Mouse (Mus musculus) CD8-positive naive resting alpha-beta T cell, adult 2 months (primary cell): ENCODE results near the gene Rsph14.

Source experiments
- DNase-seq, 2 experiments: peaks; one replicate each; pipeline ENCODE4 v3.0.0; 2022; ENCODE audit warnings: low read depth in 2 of 2, low spot score in 2 of 2

Gene Rsph14

DNA sequence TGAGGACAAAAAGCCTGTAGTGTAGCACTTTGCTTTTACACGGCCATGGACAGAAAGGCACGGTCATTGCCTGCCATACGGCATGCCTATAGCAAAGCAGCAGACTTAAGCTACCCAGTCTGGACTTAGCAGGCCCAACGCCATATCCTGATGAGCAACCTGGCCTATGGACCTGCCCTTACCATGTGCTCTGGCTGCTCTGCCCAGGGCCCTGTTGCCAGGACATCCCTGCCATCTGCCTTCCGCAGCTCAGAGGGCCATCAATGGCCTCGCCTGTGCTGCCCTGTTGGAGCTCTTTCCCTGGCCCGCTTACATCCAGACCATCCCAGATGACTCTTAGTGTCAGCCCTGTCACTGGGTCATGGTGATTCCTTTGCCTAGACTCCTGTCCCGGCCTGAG, 31.0 kb downstream of the Rsph14 start:
- no peak for DNase-seq

DNA sequence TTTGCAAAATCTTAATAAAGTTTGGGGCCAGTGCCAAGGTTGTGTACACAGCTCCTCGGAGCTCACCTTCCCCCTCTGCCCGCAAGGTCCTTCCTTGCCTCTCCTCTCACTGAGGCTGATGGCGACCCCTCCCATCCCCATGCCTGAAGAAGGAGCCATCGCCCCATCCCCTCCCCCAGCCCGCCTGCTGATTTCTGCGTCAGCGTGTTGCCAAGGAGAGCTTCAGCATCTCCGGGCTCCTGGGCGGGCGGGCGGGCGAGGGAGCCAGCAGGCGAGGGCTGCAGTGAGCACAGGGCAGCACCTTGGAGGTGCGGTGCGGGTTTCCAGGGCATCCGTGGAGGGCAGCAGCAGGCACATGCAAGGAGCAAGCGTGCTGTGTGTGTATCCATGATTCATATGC, 37.0 kb downstream of the Rsph14 start:
- DNase-seq: no peak

DNA sequence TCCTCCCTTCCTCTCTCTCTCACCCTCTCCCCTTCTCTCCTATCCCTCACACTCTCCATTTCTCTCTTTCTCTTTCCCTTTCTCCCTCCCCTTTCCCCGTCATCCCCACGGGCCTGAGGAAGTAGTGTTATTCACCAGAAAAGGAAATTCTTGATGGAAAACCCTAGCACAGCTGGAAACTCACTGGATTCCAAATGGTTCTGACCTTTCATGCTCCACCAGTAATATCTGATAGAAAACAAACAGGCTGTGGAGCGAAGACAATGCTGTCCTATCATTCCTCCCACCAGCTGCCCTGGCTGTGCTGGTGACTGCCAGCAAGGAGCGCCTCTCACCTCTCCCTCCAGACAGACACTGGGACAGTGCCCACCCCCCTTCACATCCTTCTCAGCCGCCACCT, 37.5 kb downstream of the Rsph14 start:
- DNase-seq: no peak

DNA sequence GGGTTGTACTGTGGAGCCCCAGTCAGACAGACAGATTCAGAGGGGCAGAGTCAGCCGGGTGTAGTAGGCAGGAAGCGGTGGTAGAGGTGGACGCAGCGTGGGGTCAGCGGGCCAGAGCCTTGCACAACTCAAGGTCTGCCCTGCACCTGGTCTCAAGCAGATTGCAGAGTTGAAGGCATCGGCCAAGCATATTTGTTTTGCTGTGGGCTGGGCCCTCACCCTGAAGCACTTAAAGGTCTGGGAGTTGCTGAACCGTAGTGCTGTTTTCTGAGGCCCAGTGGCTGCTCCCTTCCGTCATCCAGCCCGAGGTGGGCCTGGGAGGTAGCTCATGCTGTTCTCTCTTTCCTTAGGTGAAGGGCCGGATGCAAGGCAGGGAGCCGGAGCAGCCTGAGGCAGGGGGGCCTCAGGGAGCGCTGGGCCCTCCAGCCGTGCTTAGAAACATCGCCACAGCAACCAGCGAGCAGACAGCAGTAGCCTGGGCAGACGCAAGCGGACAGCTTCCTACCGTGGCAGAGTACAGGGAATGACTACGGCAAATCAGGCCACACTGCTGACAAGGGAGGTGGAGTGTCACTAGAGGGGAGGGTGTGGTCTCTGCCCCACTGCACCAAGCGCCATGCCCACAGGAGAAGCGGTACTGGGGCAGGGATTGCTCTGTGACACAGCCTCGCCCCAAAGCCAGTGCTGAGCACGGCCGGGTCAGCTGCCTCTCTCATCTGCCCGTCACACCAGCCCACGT, 41.6 kb downstream of the Rsph14 start:
- DNase-seq: no peak

DNA sequence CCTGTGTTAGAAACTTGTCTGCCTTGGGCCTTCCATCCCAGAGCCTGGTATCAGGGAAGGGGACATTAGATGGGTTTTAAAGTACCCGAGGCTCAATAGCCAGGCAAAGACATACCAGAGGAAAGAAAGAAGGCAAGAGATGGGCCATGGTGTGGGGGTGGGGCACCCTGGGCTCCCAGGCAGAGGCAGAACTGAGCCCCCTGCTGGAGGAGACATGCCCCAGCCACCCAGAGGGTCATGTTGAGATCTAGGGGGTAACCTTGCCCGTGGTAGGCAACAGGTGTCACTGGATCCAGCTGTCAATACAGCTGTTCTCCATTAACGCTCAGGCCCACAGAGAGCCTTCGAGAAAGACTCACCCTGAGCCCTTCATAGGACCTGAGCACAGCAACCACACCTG, 42.6 kb downstream of the Rsph14 start:
- DNase-seq: no peak

GRCm38 (mm10) chr10:74987698-74988470, 44.5 kb downstream of the Rsph14 start:
- DNase-seq: no peak

- no peak for DNase-seq
Observed at GRCm38 (mm10) chr10:74983176-74983575, 49.2 kb downstream of the Rsph14 start.

GRCm38 (mm10) chr10:74981159-74981558, 51.2 kb downstream of the Rsph14 start:
- DNase-seq: no peak

DNA sequence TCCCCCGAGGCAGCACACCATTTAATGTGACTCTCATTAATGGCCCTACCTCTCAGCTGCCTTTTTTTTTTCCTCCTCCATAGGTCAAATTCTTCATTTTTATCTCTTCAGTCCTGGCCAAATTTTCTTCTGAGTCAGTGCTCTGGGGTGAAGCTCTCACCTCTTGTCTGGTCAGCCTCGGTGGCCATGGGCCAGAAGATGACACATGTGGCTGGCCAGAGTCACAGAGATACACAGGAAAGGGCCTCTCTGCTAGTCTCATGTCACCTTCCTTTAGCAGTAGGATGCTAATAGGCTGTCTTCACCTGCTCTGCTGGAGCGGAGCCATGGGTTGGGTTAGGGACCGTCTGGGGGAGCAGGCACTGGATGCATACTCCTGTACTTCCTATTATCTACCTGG, 54.3 kb downstream of the Rsph14 start:
- DNase-seq: no peak

DNA sequence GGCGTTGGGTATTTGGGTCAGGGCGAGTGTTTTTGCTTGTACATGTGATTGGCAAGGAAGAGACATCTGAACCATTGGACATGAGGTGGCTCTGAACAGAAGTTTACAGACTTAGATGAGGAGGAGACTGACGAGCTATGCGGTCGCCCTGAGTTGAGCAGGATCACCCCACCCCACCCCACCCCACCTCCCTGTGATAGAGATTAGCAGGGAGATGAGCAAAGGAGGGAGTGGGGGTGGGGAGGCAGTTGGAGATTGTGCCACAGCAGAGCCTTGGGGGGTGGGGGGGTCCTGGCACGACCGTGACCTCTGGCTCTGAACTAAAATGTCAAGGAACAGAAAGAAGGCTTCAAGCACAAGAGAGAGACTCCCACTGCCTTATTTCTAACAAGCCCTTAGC, 56.0 kb downstream of the Rsph14 start:
- no peak for DNase-seq

- DNase-seq: no peak
Observed at GRCm38 (mm10) chr10:74975626-74976025, 56.8 kb downstream of the Rsph14 start.

DNA sequence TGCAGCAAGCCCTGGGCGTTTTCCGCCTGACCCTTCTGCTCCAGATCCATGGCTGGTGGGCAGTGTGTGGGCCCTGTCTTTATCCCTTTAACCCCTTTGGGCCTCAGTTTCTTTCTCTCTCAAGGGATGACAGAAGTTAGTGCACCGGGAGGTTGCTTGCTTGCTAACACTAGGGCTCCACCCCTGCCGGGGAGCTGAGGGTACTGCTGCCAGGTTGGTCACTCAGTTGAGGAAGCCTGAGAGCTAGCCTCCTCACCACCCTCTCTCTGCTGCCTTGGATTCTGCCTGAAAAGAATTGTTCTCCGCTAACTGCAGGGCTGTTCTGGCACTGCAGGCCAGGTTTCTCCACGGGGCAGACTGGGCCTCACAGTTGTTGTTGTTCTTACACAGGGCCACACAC, 59.4 kb downstream of the Rsph14 start:
- no peak for DNase-seq

- DNase-seq: no peak
Observed at GRCm38 (mm10) chr10:74969266-74969665, 63.1 kb downstream of the Rsph14 start.

DNA sequence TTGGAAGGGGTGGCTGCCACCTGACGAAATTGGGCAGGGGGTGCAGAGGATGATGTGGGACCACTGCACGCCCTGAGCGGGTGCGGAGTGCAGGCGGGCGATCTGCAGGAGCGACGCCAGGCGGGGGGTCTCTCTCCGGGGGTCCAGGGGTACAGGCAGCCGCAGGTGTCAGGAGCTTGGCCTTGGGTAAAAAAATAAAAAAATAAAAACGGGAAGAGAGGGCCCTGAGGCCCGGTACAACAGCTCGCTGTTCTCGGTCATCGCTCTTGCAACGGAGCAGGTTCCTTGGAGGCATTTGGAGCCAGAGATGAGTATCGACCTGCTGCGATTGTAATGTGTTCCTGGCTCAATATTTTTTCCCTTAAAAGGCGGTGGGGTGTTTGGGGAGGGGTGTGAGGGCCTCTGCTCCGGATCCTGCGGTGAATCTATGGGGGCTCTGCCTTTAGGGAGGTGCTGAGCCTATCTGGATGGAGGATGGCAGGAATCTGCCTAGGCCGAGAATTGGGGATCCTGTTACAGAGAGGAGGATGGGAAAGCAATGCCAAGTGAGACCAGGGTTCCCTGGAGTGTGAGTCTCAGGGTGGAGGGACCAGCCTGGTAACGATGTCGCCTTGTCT, 64.6 kb downstream of the Rsph14 start:
- no peak for DNase-seq

GRCm38 (mm10) chr10:74966850-74967451, 65.4 kb downstream of the Rsph14 start, which contains the start of gene Gnaz:
TSS of gene Gnaz (plus strand) at chr10:74967177.
- peak; percentile 67 to 71 for DNase-seq

DNA sequence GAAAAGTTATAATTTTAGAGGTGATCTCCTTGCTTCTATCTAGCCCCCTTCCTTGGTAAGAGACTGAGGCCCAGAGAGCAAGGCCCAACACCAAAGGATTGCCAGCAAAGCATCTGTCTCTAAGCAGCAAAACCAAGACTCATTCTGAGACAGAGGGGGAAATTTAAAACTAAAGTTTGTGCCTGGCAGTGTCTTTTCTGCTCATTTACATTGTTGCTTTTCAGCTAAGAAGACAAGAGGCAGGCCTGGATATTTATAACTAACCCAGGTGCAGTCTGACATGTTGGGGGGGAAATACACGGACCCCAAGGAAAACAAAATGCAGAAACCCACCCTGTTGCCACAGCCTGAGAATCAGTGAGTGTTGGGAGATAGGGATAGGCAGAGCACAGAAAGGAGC, 68.0 kb downstream of the Rsph14 start:
- no peak for DNase-seq

- DNase-seq: no peak
Observed at GRCm38 (mm10) chr10:74952830-74953443, 79.4 kb downstream of the Rsph14 start.

DNA sequence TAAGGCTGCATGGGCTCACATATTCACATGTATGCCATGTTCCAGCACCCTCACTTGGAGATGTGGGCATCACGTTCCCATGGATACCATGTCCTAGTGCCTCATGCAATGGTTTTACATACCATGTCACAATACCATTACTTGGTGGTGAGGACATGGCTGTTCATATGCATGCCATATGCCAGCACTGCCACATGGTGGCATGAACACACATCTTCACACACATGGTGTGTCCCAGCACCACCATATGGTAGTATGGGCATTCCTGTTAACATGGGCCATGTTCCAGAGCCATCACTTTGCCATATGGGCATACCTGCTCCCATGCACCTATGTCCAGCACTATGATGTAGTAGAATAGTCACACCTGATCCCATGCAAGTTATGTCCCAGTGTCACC, 91.6 kb downstream of the Rsph14 start:
- DNase-seq: no peak

GRCm38 (mm10) chr10:74939300-74939699, 93.1 kb downstream of the Rsph14 start:
- no peak for DNase-seq

GRCm38 (mm10) chr10:74938410-74938809, 94.0 kb downstream of the Rsph14 start:
- DNase-seq: no peak
